ENCODE assay signal across 28 mouse cellular contexts in genomic region chr13:60001637-60002036, GRCm38 (mm10).
A peak's percentile ranks its signal among the peaks of the same experiment; 100 is the strongest.
DNase-seq lines count a peak whose midpoint lies in the region; ATAC-seq and TF ChIP-seq lines count a peak whose summit lies in the region.
"Had no signal": no experiment of that assay in that cellular context is flagged by ENCODE, and none has a peak within 500 bp of the region (broad histone marks: within the 10 kb centered on the region; RNA-seq: fewer than 3 reads in every experiment).

No protein-coding gene starts in this region.

- H3K4me3 ChIP-seq in forebrain, embryonic 12.5 days (replicated peaks): no peak overlapping the region
- no peak overlapping the region for H3K4me3 ChIP-seq in forebrain, embryonic 14.5 days (ENCODE audit: low read depth, low read length)
- H3K4me3 ChIP-seq in limb, embryonic 15.5 days: no peak overlapping the region
- H3K4me3 ChIP-seq: embryonic facial prominence, embryonic 12.5 days; embryonic facial prominence, embryonic 15.5 days; gastrocnemius, adult 2 months; heart, embryonic 12.5 days; heart, embryonic 15.5 days had no signal

- 17% methylated on average over 4 of the region's 4 CpGs for WGBS in forebrain, embryonic 12.5 days
- WGBS in forebrain, embryonic 14.5 days: 15% methylated on average over 4 of the region's 4 CpGs
- 40% methylated on average over 4 of the region's 4 CpGs for WGBS in limb, embryonic 15.5 days

- no peak overlapping the region for H3K9ac ChIP-seq in forebrain, embryonic 12.5 days
- H3K9ac ChIP-seq in forebrain, embryonic 14.5 days (ENCODE audit: low read length): no peak overlapping the region
- H3K9ac ChIP-seq in limb, embryonic 15.5 days: no peak overlapping the region
- H3K9ac ChIP-seq: embryonic facial prominence, embryonic 12.5 days; embryonic facial prominence, embryonic 15.5 days; heart, embryonic 12.5 days; heart, embryonic 15.5 days; hindbrain, embryonic 14.5 days had no signal

- H3K36me3 ChIP-seq in forebrain, embryonic 12.5 days (replicated peaks): no peaks in the 10 kb centered on the region
- H3K36me3 ChIP-seq in forebrain, embryonic 14.5 days (ENCODE audit: control insufficient read depth, insufficient read depth, low read length): no peaks in the 10 kb centered on the region
- H3K36me3 ChIP-seq in limb, embryonic 15.5 days: no peaks in the 10 kb centered on the region
- H3K36me3 ChIP-seq: embryonic facial prominence, embryonic 12.5 days; embryonic facial prominence, embryonic 15.5 days; heart, embryonic 12.5 days; heart, embryonic 15.5 days had no signal

- no peak overlapping the region for H3K4me2 ChIP-seq in forebrain, embryonic 12.5 days
- no peak overlapping the region for H3K4me2 ChIP-seq in forebrain, embryonic 14.5 days (ENCODE audit: low read length)
- no peak overlapping the region for H3K4me2 ChIP-seq in limb, embryonic 15.5 days
- H3K4me2 ChIP-seq: embryonic facial prominence, embryonic 12.5 days; embryonic facial prominence, embryonic 15.5 days; heart, embryonic 12.5 days; heart, embryonic 15.5 days; hindbrain, embryonic 14.5 days had no signal

- no peaks in the 10 kb centered on the region for H3K9me3 ChIP-seq in forebrain, embryonic 12.5 days
- H3K9me3 ChIP-seq in forebrain, embryonic 14.5 days (replicated peaks; ENCODE audit: control insufficient read depth, low read length): no peaks in the 10 kb centered on the region
- no peaks in the 10 kb centered on the region for H3K9me3 ChIP-seq in limb, embryonic 15.5 days
- H3K9me3 ChIP-seq: embryonic facial prominence, embryonic 15.5 days; heart, embryonic 12.5 days; heart, embryonic 15.5 days had no signal

- no peak for TF ChIP-seq CTCF in brain, embryonic 14.5 days (IDR thresholded peaks at IDR 0.05; ENCODE audit: borderline replicate concordance, extremely low read depth, insufficient read depth, insufficient read length)

- no peak for TF ChIP-seq POLR2A in brain, embryonic 14.5 days (IDR thresholded peaks at IDR 0.05; ENCODE audit: borderline replicate concordance, extremely low read depth, insufficient read depth, insufficient read length, poor library complexity, severe bottlenecking)

- peak; percentile 31 for DNase-seq in embryo, embryonic 10 days (ENCODE audit: low spot score)
- DNase-seq in embryo, embryonic 11 days: no peak
- no peak for DNase-seq in forebrain, embryonic 14.5 days (ENCODE audit: low spot score)
- DNase-seq in brain, embryonic 14.5 days (ENCODE audit: low read depth): peak; percentile 57
- DNase-seq in frontal cortex, postnatal 36 days (ENCODE audit: low spot score in 2 of 2): no peak
- DNase-seq: adrenal gland, adult 8-10 months; adrenal gland, postnatal 25 days; cerebellum, adult 11 months; cerebellum, adult 2 months; cerebellum, adult 9-11 months; cerebellum, postnatal 25 days; gastrocnemius, adult 2 months; gastrocnemius, postnatal 14 days; heart, adult 18-20 months; heart, postnatal 10 days; heart, postnatal 4 days; kidney, adult 18-20 months had no signal

- H3K27ac ChIP-seq in forebrain, embryonic 12.5 days: peak overlapping the region; percentile 59
- H3K27ac ChIP-seq in forebrain, embryonic 14.5 days (ENCODE audit: low read depth, low read length): no peak overlapping the region; the same call in 1 of the 2 replicates
- H3K27ac ChIP-seq in limb, embryonic 15.5 days: 0 out of 2 replicates have a peak overlapping the region, but pooled peaks have one; percentile 33
- H3K27ac ChIP-seq: embryonic facial prominence, embryonic 12.5 days; embryonic facial prominence, embryonic 15.5 days; gastrocnemius, adult 2 months; heart, embryonic 15.5 days; hindbrain, embryonic 14.5 days; hindbrain, postnatal 0 days had no signal

- no peaks in the 10 kb centered on the region for H3K27me3 ChIP-seq in forebrain, embryonic 12.5 days
- H3K27me3 ChIP-seq in forebrain, embryonic 14.5 days (replicated peaks; ENCODE audit: control insufficient read depth, insufficient read depth, low read length): no peaks in the 10 kb centered on the region
- H3K27me3 ChIP-seq in limb, embryonic 15.5 days: no peaks in the 10 kb centered on the region
- H3K27me3 ChIP-seq: embryonic facial prominence, embryonic 12.5 days; embryonic facial prominence, embryonic 15.5 days; heart, embryonic 12.5 days; heart, embryonic 15.5 days had no signal

- H3K4me1 ChIP-seq in forebrain, embryonic 12.5 days: peaks cover 8% of the 10 kb centered on the region; the same call in 1 of the 2 replicates
- H3K4me1 ChIP-seq in forebrain, embryonic 14.5 days (ENCODE audit: control insufficient read depth, insufficient read depth, low read length): peaks cover 13% of the 10 kb centered on the region
- peaks cover 21% of the 10 kb centered on the region for H3K4me1 ChIP-seq in limb, embryonic 15.5 days
- H3K4me1 ChIP-seq: heart, embryonic 12.5 days; heart, embryonic 15.5 days had no signal

- no peak for ATAC-seq in forebrain, embryonic 12.5 days (ENCODE audit: low FRiP score)
- no peak for ATAC-seq in forebrain, embryonic 14.5 days
- ATAC-seq in limb, embryonic 15.5 days (ENCODE audit: insufficient number of reproducible peaks, low FRiP score, low TSS enrichment, low read depth): no peak
- ATAC-seq: activated CD4-positive, CD25-positive, alpha-beta regulatory T cell, adult 4 months; hindbrain, postnatal 0 days; inflammation-experienced regulatory T-cells, adult 6 months; intestine, embryonic 16.5 days had no signal

Comparison
In these comparisons a context has a peak if more than half of its experiments do, and no peak if none do; other contexts are left out.
1. DNase-seq: peak in embryo, embryonic 10 days (single experiment) and brain, embryonic 14.5 days (single experiment); none in embryo, embryonic 11 days (single experiment), forebrain, embryonic 14.5 days (single experiment) and frontal cortex, postnatal 36 days (0 of 2).